Mouse (Mus musculus): ENCODE results near the gene Rasl12.

The Rasl12 gene

DNA sequence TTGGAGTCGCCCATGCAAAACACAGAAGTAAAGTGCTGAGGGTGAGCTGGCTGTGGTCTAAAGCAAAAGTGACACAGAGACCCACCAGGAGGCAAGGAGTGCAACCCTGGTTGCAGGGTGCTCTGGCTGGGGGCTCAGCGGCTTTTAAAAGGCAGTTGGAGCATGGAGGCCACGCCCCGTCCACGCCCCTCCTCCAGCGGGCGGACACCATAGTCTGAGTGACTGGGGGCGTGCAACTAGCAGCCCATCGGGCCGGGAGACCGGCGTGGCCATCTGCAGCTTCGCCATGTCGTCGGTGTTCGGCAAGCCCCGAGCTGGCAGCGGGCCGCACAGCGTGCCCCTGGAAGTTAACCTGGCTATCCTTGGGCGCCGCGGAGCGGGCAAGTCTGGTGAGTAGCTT lies at the start of gene Rasl12:
Rasl12 (plus strand) TSS at position 228 of the 400 bp plus-strand sequence.
- DNase-seq (ENCODE audit: low spot score), result no peak

DNA sequence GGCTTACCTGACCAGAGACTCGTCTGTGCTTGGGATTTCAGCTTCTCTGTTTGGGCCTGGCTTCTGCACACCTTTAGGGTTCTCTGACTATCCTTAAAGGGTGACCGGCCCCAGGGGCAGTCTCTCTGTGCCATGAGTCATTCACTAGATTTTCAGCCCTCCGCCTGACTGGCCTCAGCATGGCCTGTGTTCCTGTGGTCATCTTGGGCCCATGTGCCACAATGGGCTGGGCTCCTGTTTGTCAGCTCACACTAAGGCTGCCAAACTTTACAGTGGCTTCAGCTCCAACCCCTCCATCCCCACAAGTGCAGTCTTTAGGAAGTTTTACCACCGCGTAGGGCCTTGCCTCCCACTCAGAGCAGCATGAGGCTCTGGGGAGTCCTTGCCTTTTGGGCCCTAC lies 45.1 kb upstream of the Rasl12 start:
- DNase-seq (ENCODE audit: low spot score), result no peak

DNA sequence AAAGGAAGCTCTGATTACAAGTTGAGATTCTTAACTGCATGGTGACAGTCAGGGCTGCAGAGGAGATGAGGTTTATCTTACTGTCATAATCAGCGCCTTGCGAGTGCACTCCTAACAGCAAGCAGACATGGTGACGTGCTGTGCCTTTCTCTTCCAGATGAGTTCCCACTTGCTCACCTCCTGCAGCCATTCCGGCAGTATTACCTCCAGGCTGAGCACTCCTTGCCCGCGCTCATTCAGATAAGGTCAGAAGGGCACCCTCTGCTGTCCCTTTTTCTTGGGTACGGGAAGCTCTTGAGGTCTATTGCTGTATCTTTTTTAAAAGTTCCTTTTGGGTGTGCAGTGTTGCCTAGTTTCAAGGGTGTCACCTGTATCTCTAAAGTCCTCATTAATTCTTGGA lies 41.7 kb upstream of the Rasl12 start:
- DNase-seq (ENCODE audit: low spot score), result no peak

DNA sequence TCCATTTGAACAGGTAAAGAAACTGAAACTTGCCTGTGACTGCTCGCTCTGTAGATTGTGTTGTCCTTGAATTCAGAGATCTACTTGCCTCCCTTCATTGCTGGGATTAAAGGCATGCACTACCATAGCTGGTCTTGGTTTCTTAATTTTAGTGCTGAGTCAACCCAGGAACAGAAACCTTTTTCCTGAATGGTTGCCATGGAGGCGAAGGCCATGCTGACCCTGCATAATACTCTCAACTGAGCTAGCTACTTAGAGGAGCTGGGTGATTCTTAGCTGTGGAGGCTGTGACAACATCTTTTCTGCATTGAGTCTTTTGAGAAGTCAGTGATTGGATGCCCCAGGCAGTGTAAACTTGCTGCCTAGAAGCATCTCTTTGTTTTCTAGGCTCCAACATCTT lies 41.3 kb upstream of the Rasl12 start:
- DNase-seq (ENCODE audit: low spot score), result no peak

DNA sequence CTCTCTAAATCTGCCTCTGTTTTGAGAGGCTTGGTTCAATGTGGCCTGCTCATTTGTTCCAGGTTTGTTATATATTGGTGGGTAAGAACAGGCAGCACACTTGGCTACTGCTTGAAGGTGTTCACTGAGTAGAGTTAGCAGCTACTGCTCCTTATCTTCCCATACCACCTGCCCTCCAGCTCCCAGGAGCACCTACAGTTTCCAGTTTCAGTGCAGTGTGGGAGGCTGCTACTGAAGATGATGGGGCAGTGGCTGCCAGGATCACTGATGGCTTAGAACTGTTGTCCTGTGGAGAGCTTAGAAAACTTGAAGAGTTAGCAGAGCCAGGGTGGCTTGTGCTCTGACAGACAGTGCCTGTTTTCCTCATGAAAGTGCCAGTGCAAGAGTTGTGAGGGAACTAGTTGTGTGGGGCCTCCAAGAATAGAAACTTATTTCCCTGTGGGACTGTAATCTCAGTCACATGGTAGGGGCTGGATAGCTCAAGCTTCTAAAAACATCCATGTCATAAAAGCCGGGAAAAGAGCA lies 39.3 kb upstream of the Rasl12 start:
- no peak for DNase-seq (ENCODE audit: low spot score)

DNA sequence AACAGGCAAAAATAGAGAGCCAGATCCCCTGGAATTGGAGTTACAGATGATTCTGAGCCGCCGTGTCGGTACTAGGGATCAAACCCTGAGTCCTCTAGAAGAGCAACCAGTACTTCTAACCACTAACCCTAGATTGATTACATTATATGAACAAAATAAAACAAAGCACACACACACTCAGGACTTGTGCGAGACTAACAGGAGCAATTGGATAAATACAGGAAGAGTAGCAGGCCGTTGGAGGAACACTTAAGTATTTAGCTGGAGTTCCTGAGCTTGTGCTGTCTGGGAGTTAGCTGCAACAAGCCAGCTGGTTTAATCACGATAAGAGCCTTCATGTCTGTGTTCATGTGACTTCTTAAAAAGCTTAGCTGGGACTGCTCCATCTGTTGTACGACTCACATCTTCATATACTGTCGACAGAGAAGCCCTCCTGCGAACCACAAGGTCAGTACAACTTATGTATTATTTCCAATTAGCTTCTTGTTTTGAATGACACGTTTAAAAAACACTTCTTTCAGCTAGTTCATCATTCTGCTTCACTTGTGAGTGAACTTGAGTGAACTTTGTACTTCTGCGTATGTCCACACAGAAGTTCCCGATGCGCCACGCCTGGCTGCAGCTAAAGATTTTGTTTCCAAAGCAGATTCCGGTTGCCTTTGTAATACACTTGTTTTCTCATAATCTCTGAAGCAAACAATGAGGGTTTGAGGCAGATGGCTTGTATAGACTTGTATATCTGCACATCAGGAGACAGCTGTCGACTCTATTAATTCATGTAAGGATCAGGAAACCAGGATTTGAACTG lies 37.5 kb upstream of the Rasl12 start, which contains the start of gene Ubap1l:
Ubap1l (plus strand) TSS at position 401 of the 808 bp plus-strand sequence.
- DNase-seq (ENCODE audit: low spot score), result no peak

DNA sequence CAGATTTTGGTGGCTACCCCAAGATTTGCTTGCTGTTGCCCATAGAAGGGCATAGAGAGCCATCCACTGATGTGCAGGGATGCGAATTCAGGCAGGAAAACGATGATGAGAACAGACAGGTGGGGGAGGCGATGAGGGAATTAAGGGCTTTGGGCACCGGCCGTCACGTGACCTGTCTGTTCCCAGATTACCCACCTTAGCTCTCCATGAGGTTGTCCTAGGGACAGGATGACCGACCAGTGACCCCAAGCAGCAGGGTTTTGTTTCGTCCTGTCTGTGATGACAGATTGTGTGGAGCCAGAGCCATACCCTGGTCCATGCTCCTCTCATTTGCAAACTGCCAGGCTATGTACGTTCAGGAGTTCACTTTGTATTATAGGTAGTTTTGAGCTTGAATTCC lies 34.6 kb upstream of the Rasl12 start:
- no peak for DNase-seq (ENCODE audit: low spot score)

DNA sequence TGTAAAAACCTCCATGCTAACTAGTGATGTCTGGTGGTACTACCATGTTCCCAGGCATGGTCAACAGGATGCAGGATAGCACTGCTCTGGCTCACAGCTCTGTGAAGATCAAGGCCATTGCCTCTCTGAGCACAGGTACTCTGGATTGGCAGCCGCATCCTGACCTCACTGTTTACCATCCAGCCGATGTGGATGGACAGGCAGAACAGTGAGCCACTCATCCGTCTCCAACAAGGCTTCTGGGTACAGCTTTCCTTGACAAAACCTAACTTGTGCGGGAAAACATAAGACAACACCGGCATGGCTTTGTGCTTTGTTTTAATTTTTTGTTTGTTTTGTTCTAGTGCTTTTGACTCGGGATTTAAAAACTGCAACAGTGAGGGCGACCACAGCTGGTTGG lies 32.6 kb upstream of the Rasl12 start:
- no peak for DNase-seq (ENCODE audit: low spot score)

DNA sequence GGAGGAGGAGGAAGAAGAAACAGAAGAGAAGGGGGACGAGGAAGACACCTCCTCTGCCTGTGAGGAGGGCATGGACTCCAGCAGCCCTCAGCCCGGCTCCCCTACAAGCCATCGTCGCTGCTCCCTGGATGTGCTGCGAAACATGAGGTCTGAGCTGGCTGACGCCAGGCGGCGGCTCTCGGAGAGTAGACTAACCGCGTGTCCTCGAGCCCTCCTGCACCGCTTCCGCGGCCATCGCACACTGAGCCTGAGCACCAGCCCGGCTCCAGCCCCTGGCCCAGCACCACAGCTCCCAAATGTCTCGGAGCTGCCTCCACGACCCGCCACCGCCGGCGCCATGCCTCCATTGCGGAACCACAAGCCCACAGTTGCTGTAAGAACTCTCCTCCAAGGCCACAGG lies 26.6 kb upstream of the Rasl12 start:
- no peak for DNase-seq (ENCODE audit: low spot score)

DNA sequence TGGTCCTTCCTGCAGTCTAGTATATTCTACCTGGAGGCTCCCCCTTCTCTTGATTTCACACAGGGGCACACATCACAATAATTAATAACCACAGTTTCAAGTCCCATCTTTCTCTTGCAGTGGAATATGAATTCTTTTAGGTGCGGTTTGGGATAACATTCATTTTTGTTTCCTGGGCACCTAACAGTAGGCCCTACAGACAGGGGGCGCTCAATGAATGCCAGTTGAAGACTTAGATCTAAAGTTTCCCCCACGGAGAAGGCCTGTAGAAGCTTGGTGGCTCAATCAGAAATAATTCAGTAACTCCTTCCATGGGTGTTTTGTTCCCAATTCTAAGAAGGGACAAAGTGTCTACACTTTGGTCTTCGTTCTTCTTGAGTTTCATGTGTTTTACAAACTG lies 25.9 kb upstream of the Rasl12 start:
- DNase-seq (ENCODE audit: low spot score), result peak; percentile 16

DNA sequence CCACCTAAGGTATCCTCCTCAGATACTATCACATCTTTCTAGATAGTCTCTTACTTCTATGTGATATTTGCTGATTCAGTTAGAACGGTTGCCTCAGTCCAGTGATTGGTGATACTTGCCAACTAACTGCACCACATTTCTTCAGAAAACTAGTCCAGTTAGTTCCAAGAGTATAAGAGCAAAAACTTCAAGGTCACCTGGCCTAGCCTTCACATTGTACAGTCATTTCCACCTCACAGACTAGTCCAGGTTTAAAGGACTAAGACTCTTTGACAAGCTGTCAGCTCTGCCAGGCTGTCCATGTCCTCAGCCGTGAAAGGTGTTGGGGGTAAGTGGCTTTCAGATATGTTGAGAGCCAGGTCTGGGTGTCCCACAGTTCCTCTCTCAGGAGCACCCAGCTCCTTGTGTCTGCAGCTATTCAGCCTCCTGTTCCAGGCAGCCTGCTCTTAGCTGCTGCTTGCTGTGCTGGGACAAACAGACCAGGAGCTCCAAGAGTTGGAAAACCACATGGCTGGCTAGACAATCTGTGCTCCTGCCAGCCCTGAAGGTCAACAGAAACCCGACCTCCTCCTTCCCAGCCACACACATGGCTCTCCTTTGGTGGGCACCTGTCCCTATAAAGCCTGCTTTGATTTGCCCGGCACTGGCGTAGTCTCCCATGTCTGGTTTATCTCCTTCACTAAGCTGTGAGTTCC lies 23.7 kb upstream of the Rasl12 start:
- no peak for DNase-seq (ENCODE audit: low spot score)

DNA sequence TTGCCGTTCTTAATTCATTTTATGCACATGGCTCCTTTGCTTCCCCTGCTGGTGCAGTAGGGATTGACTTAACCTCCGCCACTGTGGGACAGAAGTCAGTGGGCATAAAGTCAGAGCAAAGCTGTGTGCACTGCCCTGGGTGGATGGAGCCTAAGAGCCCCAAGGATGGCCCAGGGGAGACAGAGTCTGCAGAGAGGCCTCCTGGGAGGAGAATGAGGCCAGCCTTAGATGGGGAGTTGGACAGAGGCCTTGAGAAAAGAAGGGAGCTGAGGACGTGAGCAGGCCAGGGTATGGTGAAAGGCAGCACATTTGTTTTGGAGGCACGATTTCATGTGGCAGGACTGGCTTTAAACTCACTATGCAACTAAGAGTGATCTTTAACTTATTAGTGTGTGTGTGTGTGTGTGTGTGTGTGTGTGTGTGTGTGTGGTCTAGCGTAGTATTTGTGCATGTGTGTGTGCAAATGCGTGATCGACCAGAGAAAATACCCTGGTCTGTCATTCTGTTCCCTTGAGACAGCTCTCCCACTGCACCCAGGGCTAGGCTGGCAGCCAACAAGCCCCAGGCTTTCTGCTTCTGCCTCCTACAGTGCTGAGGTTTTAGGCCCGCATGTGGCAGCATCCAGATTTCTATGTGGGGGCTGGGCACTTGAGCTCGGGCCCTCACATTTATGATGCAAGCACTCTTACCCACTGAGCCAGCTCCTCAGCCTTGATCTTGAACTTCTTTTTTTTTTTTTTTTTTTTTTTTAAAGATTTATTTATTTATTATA lies 23.0 kb upstream of the Rasl12 start:
- no peak for DNase-seq (ENCODE audit: low spot score)

DNA sequence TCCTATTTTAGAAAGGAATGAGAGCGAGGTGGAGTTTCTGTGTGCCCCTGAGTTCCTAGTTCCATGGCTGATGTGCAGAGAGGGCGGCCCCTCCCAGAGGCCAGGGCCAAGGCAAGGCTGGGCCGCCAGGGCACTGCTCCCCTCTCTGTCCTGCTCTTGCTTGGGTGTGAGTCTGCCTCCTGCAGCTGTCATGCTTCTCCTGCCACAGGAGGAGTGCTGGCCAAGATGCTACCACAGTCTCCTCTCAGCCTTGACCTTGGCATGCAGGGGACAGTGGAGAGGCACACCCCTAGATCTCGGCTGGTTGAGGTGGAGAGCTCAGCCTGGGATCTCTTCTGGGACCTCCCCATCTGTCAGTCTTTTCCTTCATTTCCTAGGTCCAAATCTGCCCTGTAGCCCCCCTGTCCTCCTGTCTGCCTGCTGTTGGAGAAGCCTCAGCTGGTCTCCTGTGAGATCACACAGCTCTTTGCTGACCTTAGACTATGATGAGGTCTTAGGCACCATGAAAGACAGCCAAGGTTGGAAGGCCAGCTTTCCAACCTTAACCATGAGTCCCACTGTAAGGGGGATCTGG lies 17.2 kb upstream of the Rasl12 start:
- no peak for DNase-seq (ENCODE audit: low spot score)

DNA sequence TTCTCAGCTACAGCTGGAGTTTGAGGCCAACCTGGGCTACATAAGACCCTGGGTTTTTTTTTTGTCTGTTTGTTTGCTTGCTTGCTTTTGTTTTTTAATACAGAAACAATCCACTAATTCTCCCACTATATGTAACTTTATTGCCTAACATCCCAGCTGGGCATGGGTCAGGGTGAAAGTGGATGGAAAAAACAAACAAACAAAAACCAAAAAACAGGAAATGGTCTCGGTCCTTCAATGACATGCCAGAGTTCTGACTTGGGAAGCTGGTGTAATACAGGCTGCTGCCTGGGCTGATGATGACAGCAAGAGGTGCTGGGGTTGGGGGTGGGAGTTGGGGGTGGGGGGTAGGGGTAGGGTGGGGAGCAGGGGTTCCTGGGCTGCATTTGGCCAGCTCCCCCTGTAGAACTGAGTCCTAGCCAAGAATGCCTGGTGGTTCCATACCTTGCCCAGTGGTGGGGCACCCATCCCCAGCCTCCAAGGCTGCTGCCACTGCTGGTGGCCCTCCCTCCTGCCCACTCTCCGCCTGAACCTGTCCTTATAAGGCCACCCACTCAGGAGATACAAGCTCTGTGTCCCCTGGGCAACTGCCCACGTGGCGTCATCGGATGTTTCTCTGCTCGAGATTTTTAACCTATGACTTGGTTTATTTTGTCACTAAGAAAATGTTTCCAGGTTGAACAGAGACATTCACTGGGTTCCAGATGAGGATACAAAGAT lies 16.1 kb upstream of the Rasl12 start:
- no peak for DNase-seq (ENCODE audit: low spot score)

DNA sequence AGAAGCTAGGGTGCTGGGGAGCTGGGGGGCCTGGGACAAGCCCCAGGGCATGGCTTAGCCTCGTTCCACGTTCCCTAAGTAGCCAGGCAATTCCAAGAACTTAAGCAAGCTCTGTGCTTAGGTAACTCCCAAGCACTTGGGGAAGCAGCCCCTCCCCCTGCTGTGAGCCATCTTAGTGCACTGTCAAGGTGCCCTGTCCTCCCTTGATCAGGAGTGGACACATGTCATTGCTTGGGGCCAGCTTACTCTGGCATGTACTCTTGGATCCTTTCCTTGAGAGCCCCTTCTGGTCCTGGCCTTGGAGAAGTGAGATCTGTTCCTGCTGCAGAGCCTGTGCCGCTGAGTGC lies 15.6 kb upstream of the Rasl12 start:
- DNase-seq (ENCODE audit: low spot score), result no peak

DNA sequence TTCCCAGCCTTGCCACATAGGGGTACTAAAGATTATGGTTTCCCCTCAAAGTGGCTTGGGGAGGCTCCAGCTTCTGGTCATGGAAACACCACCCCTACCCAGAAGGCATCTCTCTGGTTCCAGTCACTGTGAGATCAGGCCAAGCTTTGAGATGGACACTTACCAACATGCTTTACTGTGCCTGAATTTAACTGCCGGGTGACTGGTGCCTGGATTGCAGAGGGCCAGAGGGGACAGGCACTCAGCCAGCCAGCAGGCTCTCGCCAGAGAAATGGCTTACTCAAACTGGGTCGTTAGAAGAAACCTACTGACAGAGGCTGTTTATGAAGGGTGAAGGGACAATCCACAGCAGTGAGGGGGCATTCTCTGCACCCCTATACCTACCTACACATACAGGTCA lies 14.0 kb upstream of the Rasl12 start:
- DNase-seq (ENCODE audit: low spot score), result no peak

DNA sequence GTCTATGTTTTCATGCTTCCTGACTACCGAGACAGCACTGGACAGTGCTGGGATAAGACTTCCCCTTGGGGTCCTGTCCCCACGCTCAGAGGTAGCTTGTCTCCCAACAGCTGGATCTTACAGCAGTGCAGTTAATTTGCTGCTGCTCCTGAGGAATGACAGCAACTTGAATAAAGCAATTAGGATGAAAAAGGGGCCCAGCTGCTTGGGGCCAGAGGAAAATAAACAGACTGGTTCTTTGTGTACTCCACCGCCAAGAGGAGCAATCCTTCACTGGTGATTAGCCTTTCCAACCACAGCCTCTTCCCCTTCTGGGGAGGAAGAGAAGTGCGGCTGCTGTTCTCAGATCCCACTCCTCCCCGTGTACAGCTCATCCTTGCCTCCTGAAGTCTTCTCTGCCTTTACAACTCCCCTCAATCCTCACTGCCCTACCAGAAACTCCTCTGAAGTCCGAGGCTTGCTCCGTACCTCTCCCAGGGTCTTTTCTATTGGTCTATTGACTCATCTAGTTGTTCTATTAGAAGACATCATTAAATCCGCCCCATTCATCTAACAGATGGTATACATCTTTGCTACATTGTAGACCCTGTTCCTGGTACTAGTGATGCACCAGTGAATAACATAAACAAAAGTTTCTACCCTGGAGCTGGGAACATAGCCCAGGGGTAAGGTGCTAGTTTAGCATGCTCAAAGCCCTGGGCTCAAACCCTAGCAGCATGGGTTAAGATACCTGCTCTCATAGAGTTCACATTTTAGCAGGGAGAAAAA lies 11.7 kb upstream of the Rasl12 start:
- DNase-seq (ENCODE audit: low spot score), result no peak

DNA sequence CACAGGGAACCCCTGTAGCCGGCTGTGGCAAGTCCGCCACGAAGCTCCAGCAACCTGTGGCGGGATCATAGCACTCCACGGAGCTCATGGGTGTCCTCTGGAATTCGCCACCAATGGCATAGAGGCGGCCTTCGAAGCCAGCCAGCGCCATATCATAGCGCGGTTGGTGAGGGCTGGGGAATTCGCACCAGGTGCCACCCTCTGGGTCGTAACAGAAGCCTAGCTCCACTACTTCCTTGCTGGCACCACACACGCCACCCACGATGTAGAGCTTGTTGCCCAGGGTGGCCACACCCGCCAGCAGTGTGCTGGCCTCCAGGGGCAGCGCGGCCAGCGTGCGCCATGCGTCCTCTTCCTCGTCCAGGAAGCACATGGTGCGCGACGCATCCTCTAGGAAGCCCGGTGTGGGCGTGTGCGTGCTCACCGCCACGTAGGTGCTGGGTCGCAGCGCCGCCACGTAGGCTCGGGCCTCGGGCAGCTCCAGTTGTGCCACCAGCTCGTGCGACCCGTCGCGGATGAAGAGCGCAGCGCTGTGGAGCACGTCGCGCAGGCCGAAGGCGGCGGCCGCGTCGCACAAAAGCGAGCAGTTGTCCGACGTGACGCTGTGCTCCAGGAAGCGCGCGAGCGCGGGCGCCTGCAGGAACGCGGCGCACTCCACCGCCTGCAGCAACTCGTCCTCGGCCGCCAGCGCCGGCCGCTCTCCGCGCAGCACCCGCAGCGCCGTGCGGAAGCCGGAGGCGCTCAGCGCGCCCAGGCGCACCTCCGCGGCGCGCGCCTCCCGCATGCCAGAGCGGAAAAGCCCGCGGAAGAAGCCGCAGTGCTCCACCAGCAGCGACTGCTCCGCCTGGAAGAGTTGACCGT lies 7.3 kb upstream of the Rasl12 start:
- no peak for DNase-seq (ENCODE audit: low spot score)

DNA sequence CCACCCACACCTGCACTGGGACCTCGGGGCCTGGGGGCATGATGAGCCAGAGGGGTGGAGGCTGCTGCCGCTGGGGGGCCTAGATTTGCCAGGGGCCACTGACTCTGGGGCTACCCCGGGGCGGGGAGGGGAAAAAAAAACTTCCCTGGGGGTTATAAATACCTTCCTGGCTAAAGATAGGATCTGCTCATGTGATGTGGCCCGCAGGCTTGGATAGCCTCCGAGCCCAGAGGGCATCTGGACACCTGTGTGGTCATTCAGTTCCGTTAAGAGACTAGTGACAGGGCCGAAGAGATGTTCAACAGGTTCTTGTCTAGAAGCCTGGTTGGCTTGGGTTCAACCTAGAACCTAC lies 6.7 kb upstream of the Rasl12 start, which contains the start of gene Kbtbd13:
Kbtbd13 (minus strand) TSS at position 40 of the 352 bp plus-strand sequence.
- no peak for DNase-seq (ENCODE audit: low spot score)

All from layer of hippocampus, adult 9-10 months (tissue).